Mouse (Mus musculus) mouse trophoblast stem cell (cell line): ENCODE results near the gene Cc2d2b.

Source experiments
- in situ Hi-C, 2 experiments: fragments of 300-500 bp; cut with MseI, MboI; formaldehyde crosslinking; loops; 2 replicates in 1 of 2; 3 replicates in 1 of 2; pipeline ENCODE4 v1.15.1; 2025

The Cc2d2b gene

GRCm38 (mm10) chr19:40748559-40748958 is at the start of gene Cc2d2b:
Cc2d2b (plus strand) TSS chr19:40748753.
- in situ Hi-C loops: no loop called here

- in situ Hi-C loops: no loop called here
These were observed 48.7 kb upstream of the Cc2d2b start for GRCm38 (mm10) chr19:40699816-40700215.

- in situ Hi-C loops: no loop called here
These were observed 46.1 kb upstream of the Cc2d2b start for GRCm38 (mm10) chr19:40702406-40702805.

GRCm38 (mm10) chr19:40712889-40713628 is 35.5 kb upstream of the Cc2d2b start:
- in situ Hi-C loops: no loop called here

- in situ Hi-C loops: no loop called here
These were observed 33.9 kb upstream of the Cc2d2b start for GRCm38 (mm10) chr19:40714700-40715099.

GRCm38 (mm10) chr19:40716981-40717380 is 31.6 kb upstream of the Cc2d2b start:
- in situ Hi-C loops: no loop called here

- in situ Hi-C loops: loop anchor here (5.0 kb wide), 2 partner anchors 102 to 107 kb away; partner anchors contain the start of genes Entpd1 (in 1 of the 2) and Tctn3 (in 1 of the 2)
These were observed 29.0 kb upstream of the Cc2d2b start for GRCm38 (mm10) chr19:40719439-40720105.

GRCm38 (mm10) chr19:40720381-40720780 is 28.2 kb upstream of the Cc2d2b start:
- in situ Hi-C loops: loop anchor here (5.0 kb wide), 2 partner anchors 103 to 108 kb away; partner anchors contain the start of genes Entpd1 (in 1 of the 2) and Tctn3 (in 1 of the 2)

GRCm38 (mm10) chr19:40722137-40723038 is 26.2 kb upstream of the Cc2d2b start:
- in situ Hi-C loops: loop anchor here (5.0 kb wide), 2 partner anchors 105 to 110 kb away; partner anchors contain the start of genes Entpd1 (in 1 of the 2) and Tctn3 (in 1 of the 2)

- in situ Hi-C loops: loop anchor here (5.0 kb wide), 2 partner anchors 106 to 111 kb away; partner anchors contain the start of genes Entpd1 (in 1 of the 2) and Tctn3 (in 1 of the 2)
These were observed 25.0 kb upstream of the Cc2d2b start for GRCm38 (mm10) chr19:40723516-40723915.

GRCm38 (mm10) chr19:40726148-40726547 is 22.4 kb upstream of the Cc2d2b start:
- in situ Hi-C loops: no loop called here

- in situ Hi-C loops: no loop called here
These were observed 21.9 kb upstream of the Cc2d2b start for GRCm38 (mm10) chr19:40726614-40727013.

- in situ Hi-C loops: no loop called here
These were observed 20.3 kb upstream of the Cc2d2b start for GRCm38 (mm10) chr19:40728213-40728612.

- in situ Hi-C loops: no loop called here
These were observed 19.7 kb upstream of the Cc2d2b start for GRCm38 (mm10) chr19:40728732-40729420.

- in situ Hi-C loops: no loop called here
These were observed 15.1 kb upstream of the Cc2d2b start for GRCm38 (mm10) chr19:40733409-40733808.

GRCm38 (mm10) chr19:40733849-40734248 is 14.7 kb upstream of the Cc2d2b start:
- in situ Hi-C loops: no loop called here

- in situ Hi-C loops: no loop called here
These were observed 11.7 kb upstream of the Cc2d2b start for GRCm38 (mm10) chr19:40736680-40737512.

- in situ Hi-C loops: no loop called here
These were observed 10.9 kb upstream of the Cc2d2b start for GRCm38 (mm10) chr19:40737613-40738012.

GRCm38 (mm10) chr19:40738683-40739324 is 9.7 kb upstream of the Cc2d2b start:
- in situ Hi-C loops: no loop called here

GRCm38 (mm10) chr19:40746603-40747002 is 1.9 kb upstream of the Cc2d2b start:
- in situ Hi-C loops: no loop called here
